Mouse (Mus musculus) stomach, embryonic 15.5 days (tissue): ENCODE results near the gene Ino80d. TPM values are rescaled to one million over a fixed set of nuclear protein-coding genes. Genes with fewer than 3 reads are reported as not detected.

Experiments
- microRNA-seq: library from miRNA; unstranded; fragments of <30 nt; microRNA quantifications from one replicate; pipeline ENCODE4, GENCODE M21; 2016
- polyA plus RNA-seq: library from polyadenylated mRNA; unstranded; fragments of >200 nt; fragmentation: Nextera tagmentation; extraction: Ambion mirVana; gene quantifications from 2 replicates; pipeline ENCODE4 v1.2.1, GENCODE M21; 2015

The Ino80d gene
- polyA plus RNA-seq, 1 experiment from 2014 or later = 12.9 TPM

Small RNA genes lying within 50 kb of the gene (microRNA-seq; reads per million reads assigned to microRNA genes)
- gene Gm24557 (not detected), gene Gm44468 (not detected)

Other genes with a start within 250 kb of the Ino80d start
- 572 and 599 TPM in 2 replicates for gene Eef1b2, start 62.2 kb upstream of the Ino80d start, polyA plus RNA-seq
- gene Ndufs1, start 62.2 kb upstream of the Ino80d start, polyA plus RNA-seq = 125 and 138 TPM in 2 replicates
- gene Gpr1, start 99.9 kb upstream of the Ino80d start, polyA plus RNA-seq = 0.10 and 0.15 TPM in 2 replicates
- 7.2 and 8.4 TPM in 2 replicates for gene Zdbf2, start 158.6 kb upstream of the Ino80d start, polyA plus RNA-seq